Mouse (Mus musculus) forelimb bud, embryonic 11.5 days (tissue): ENCODE results near the gene Hdac9.

ENCODE experiments used
- DNase-seq: peaks from one replicate; pipeline ENCODE4 v3.0.0-alpha.2; 2012; ENCODE audit warnings: low read depth, low spot score

Gene Hdac9

DNA sequence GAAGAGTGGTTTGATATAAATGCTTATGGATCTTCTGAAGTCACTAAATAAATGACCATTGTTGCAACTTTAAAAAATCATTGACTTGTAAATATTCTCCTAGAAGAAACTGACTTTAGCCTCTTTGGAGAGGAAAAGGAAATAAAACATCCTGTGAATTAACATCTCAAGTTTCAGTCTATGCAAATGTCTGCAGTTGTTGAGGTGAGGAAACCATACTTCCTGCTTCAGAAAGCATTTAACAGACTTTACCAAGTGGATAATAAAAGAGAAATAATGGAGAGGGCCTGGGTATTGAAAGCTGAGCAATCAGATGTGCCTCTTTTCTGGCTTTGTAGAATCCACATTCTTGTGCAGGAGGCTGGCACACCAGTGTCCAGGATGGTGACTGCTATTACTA, 110.4 kb downstream of the Hdac9 start:
- DNase-seq = no peak

DNA sequence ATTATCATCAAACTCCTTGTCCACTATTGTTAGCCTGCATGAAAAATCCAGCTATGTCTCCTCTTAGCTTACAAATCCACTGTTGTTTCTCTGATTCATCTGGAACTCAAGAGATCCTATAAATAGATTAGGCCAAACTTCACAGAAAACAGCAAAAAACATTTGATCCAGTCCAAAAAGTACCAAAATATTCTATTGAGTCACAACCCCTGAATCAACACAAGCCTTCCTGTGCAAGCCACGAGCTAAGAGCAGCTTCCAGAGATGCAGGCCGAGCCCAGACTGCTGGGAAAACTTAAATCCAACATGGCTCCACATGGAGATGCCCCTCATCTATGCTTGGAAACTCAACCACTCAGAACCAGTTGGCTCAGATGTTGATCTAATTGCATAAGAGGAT, 113.2 kb downstream of the Hdac9 start:
- DNase-seq = no peak

DNA sequence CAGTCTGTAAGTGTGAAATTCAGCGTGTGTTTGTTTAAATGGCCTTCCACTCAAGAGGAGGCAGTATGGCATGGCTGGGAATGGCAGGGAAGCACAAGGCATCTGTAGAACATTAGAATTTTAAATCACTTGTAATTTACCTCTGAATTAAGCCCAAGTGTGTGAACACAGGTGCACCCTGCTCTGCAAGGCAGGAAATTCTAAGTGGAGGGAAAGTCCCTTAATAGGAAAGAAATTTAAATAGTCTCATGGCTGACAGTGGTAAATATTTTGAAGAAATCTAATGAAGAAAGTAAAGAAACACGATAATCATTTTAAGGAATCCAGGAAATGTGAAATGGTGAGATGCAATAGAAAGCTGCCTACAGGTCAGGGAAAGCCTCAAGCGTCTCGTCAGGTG, 114.6 kb downstream of the Hdac9 start:
- DNase-seq = no peak

DNA sequence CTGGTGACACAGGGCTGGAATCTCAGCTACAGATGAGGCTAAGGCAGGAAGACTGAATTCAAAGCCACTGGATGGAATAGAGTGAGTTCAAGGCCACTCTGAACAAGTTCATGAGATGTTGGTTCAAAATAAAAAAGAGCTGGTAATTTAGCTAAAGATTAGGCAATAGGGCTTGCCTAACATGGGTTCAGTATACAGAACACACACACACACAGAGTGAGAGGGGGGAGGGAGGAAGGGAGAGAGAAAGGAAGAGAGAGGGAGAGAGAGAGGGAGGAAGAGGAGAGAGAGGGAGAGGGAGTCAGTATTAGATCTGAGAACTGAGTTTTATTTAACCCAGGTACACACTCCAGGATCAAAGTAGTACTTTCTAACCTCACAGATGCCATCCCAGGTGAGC, 115.1 kb downstream of the Hdac9 start:
- no peak for DNase-seq

DNA sequence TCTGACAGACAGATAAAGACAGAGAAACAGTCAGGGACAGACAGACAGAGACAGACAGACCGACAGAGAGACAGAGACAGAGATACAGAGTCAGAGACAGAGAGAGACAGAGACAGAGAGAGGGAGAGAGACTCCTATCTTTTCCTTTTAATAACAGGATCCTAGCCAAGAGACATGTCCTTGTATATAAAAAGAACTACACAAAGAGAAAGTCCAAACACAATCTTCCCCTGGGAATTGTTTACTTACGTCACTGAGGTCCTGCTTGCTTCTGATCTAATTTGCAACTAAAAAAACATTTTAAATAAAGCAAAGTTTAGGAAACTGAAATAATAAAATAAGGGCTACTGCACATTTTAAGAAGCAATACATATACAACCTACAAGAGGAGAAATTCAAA, 119.5 kb downstream of the Hdac9 start:
- DNase-seq = no peak

DNA sequence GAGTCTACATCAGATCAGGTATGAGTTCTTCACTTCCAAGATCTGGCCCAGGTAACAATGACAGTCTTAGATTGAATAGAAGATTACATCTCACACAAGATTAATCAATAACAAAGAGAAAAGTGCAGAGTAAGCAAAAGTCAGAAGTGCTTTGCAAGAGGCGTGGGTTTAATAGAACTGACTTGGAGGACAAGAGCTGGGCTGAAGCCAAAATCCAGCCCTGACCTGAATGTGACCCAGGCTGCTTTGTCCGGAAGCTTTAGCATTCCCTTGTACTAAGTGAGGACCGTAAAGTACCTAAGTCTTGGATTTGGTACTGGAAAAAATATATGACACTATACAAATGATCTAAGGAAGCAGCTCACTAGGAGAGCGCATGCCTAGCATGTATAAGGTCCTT, 121.4 kb downstream of the Hdac9 start:
- DNase-seq = no peak

DNA sequence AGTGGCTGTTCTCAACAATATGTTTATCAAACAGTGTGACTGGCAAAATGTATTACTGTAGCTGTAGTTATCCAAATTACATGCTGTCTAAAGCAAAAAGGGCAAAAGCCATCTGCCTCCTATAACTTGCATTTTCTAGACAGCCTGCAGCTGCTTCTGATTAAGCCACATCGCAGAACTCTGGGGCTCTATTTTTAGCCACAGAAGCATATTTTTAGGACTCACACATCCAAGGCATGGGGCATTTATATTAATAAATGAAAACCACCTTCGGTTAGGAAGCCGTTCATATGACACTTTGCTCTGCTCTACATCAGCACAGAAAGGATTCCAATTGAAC, 124.8 kb downstream of the Hdac9 start:
- DNase-seq = peak; percentile 75

DNA sequence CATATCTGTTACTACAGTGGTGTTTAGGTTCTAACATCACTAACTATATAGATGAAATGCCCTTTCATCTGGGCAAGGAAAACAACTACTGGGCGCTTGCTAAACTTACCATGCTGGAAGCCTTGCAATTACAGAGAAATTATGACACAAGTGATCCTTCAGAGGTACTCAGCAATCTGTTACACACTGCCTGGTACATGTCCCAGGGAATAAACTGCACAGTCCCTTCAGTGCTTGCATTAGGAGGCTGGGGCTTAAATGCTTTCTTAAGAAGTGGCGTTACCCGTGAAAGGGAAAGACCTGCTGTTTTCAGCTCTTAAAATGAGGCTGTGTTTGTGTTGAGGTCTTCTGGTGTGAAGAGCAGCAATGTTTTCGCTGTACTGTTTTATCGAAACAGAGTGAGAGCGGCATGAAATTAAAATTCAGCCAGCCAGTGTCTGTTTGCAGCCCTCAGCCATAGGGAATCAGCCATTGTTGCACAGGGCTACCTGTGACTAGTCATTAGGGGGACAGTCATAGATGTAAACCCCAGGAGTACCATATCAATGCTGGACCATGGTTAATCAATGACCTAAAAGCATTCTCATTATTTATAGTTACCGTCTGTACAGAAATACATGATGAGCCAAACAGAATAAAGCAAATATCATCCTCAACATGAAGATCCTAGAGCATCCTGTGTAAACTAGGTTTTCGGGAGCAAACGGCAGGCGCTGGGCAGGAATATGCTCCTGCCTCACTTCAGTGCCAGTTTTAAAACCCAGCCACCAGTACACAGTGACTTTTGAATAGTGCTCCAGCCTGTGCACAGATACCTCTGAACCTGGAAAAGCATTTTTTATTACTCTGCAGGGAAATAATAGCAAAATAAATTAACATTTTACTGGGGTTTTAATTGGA, 125.4 kb downstream of the Hdac9 start:
- no peak for DNase-seq

DNA sequence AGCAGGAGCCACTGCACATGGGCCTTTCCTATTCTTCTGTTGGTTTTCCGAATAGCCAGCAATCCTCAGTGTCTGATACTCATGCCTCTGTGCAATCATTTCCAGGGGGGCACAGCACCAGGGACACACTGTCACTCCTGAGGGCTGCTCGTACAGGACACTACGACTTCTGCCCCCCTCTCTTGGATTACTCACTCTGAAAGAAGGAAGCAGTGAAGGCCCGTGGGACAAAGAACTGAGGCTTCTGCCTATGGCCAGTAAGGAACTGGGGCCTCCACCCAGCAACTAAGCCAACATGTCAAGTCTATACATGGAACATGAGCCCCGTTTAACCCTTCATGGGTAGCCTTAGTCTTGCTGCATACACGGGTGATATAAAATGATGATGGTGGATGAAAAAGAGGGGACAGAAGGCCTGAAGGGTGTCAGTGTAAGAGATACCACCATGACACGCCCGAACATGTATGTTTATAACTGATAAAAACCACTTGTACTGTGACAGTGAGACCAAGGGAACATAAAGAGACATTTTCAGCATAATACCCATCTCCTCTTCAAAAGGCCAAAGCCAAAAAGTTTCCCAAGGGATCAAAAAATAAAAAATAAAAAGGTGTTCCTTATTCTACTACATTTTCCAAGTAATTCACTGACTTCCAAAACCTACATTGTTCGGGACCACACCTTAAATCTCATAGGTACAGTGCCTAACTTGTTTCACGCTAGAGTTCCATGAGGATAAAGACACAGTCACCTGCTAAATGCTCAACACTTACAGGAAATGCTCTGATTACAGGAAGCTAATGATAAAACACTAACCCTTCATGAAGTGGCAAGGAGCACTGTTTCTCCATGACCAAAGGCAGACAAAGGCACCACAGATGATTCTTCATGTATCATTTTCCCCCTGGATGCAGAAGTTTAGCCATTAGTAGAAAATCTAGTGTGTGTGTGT, 127.6 kb downstream of the Hdac9 start:
- no peak for DNase-seq

DNA sequence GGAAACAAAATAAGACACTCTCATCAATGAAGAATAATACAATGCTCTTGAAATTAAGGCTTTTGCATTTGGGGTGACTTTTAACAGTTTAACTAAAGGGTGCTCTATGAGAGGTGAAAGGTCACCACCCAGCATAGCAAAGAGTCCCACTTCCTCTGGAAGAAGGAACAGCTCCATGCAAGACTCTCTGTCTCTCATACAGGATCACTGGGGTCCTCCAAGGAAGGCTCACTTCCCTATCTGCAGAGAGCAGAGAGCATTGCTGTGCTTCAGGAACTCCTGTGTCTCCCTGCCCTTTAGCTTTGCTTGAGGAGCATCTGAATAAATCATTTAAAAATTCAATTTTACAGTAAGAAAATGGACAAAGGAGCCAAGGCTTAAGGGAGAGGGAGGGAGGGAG, 129.5 kb downstream of the Hdac9 start:
- no peak for DNase-seq

DNA sequence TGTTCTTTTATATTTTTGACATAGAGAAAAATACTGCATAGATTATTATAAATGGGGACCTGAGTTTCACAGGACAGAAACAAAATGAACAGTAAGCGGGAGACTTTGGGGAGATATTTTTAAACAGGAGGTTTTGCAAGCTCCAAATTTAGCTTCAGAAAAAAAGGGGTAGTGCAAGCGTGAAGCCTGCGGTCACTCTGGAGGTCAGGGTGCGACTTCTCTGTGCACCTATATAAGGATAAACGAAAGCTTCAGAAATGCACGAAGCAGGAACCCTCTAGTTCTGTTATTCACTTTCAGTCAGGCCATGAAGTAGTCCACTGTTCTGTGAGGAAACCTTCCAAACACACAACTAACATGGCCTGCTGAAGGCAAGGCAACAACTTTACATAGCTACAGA, 133.3 kb downstream of the Hdac9 start:
- DNase-seq = no peak

DNA sequence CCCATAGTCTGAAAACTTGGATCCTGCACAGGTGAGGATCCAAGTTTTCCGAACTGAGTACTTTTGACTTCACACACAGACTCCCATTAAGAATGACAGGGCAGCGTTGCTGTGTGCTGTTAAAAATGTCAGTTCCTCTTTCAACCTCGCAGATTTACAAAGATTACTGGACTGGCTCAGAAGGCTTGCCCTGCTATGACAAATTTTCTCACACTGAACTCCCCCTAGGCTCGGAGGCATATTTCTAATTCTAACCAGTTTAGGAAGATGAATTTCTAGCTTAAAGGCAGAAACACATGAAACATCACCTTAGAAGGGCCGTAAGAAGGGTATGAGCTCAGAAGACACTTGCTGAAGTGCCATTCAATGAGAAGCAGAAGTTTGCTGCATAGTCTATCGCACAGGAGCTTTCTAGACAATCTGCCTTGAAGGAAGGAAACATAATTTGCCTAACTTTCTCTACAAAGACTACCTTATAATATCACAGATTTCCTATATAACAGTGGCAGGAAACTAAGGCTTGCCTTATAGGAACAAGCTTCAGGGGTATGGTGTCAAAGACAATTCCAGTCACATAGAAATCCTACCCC, 137.4 kb downstream of the Hdac9 start:
- no peak for DNase-seq

DNA sequence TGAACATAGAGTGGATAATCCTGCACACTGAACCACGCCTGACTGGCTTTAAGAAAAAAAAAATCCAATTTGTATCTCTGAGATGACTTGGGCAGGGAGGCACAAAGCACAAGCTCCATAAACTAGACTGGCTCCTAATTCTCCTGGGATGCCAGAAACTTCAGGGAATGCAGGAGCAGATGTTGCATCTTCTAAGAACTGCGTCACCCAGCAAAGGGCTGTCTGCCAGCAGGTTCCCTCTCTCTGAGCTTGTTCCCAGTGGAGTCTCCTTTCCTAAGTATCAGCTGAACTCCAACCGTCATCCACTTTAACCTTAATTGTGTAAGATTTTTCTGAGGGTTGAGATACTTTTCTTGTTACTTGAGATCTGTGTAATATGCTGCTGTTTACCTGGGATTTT, 140.7 kb downstream of the Hdac9 start:
- DNase-seq = no peak

DNA sequence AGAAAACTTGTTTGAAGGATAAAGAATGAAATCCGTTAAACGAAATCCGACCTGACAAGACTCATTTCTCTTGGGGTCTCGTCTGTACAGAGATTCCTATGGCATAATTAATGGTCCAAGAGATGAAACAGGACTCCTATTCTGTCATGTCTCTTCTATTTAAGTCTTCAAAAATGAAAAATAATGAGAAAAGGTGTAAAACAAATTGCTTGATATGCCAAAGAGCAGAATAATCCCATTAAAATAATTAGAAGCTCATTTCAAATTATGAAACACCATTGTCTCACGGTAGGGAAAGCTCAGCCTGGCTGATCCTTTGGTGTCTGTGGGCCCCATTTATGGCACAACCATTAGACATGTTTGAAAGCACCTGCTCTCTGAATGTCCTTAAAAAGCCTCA, 142.8 kb downstream of the Hdac9 start:
- DNase-seq = no peak

DNA sequence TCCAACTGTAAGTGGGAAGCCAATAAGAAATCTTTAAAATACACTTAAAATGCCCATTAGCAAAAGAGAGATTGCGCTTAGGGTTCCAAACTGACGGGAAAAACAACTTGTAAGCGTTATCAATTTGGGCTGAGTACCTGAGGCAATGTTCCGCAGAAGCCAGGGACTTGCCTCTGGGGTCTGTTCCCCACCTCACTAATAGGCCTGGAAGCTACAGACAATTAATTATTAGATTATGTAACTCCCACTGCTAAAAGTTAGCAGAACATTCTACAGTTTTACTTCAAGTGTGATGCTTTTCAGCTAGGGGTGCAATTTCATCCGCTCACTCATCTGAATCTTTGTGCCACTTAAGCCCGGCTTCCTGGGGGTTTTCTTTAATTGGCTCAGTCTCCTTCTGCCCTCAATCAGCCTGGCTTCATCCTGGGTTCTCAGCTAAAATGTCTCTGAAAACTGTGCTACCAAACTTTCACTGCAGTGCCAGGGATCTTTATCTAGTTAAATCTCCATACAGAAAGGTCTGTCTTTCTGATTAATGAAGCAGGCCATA, 149.6 kb downstream of the Hdac9 start:
- DNase-seq = no peak

DNA sequence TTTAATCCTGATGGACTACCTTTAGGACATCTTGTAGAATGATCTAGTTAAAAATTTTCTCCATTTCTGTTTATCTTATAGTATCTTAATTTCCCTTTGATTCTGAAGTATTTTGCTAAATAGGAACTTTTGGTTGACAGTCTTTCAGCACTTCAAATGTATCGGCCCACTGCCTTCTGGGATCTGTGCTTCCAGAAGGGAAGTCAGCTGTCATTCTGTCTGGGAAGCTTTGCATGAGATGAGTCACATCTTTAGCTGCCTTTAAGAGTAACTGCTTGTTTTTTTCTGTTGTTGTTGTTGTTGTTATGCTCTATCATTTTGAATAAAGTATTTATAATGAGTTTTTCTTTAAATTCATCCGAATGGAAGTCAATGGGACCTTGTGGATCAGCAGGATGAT, 169.6 kb downstream of the Hdac9 start:
- no peak for DNase-seq

DNA sequence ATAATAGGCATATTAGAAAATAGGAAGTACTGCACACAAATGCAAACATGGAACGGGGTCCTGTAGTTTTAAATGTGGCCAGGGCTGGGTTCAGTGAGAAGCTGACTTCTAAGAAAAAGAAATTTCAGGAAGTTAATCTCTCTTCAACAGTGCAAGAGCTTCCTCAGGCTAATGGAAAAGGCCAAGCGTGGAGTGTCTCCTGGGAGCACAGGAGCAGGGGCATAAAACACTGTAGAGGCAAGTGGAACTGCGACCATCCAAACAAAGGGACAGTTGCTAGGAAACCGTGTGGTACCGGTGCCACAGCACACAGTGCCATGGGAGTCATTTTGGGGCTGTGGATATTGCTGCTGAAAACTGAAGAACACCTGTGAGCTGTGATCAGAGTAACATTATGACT, 191.7 kb downstream of the Hdac9 start:
- no peak for DNase-seq

DNA sequence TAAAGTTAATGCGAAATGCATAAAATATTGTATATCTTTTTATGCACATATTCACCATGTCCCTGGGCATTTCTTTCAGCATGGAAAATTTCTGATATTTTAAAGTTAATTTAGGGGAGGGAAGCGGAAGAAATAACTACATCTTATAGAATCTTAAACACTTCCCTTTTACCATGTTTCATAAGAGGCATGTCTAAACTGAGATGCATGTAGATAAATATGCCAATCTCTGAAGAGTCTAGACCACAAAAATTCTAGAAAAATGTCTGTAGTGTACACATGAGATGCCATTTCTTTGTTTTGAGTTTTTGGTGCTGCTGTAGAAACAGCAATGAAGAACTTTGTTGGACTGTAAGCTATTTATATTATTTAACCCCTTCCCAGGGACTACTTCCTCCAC, 192.6 kb downstream of the Hdac9 start:
- no peak for DNase-seq

DNA sequence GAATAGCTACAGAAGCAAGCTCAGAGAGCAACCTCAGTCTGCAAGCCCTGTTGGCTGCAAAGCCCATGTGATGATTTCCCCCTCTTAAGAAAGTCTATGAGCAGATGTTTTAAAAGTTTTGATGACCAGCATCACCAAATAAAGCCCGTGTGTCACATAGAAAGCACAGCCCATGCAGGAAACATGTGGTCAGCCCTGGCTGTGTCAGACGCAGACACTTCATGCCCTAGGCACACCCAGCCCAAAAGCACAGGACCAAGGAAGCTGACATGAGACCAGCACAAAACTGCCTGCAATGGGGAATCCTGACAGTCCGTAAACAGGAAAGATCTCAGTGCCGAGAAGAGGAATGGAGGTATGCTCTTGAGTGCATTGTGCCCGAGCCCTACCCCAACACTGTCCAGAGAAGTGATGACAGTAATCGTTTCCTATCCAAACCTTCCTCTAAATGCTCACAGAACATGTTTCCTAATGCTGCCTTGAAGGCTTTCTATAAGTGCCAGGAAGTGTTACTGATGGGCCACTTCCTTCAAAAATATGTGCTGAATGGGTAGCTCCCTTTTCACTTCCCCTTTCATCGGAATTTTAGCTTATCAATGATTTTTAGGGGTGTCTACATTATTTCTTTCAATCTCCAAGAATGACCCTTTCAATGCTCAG, 193.9 kb downstream of the Hdac9 start:
- no peak for DNase-seq

DNA sequence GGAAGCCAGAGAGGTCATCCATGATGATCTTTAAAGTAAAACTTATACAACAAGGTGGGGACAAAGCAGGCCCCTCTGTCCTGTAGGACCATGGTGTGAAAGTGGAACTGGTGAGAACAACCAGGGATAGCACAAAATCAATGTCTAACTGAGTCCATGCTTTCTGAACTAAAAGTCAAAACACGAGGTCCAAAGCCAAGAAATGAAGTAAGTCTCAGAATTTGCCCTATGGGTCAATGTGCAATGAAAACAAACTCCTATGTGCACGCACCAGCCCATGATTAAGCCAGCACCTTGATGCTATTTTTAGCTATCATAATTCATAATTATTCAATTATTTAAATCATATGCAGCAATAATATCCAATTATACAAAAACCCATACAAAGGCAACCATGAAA, 196.0 kb downstream of the Hdac9 start:
- no peak for DNase-seq

DNA sequence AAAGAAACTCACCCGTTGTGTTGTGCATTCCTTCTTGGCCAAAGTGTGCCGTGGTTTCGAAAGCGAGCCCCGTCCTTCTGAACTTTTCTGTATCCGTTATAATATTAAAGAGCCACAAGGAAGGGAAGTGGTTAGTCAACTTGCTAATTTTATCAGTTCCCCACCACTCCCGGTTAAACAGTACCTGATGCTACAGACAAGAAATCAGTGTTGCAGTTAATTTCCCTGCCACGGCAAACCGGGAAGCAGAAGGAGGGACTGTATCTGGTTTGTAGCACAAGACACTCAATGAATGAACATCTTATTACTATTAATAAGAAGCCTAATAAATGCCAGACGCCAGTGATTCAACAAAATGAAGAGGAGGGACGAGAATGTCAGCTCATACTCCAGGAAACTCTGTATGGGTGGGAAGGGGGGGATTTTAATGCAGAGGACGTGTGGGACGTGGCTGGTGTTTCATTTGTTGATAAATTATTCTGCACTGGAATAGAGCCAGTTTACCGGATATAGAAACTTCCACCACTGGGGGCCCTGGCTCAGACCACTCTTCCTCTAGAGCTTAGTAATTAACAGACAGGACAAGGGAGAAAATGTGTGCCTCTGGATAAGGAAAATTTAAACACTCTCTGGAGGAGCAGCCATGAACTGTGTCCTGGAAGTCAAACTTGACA, 202.5 kb downstream of the Hdac9 start:
- DNase-seq = peak; percentile 61
